Mouse (Mus musculus): ENCODE data around the gene Asrgl1.
"Not testable (repeated sequence)": the region's sequence is repeated elsewhere in the genome, so short reads cannot be mapped to it uniquely, and the experiment has no call there.

Gene Asrgl1

DNA sequence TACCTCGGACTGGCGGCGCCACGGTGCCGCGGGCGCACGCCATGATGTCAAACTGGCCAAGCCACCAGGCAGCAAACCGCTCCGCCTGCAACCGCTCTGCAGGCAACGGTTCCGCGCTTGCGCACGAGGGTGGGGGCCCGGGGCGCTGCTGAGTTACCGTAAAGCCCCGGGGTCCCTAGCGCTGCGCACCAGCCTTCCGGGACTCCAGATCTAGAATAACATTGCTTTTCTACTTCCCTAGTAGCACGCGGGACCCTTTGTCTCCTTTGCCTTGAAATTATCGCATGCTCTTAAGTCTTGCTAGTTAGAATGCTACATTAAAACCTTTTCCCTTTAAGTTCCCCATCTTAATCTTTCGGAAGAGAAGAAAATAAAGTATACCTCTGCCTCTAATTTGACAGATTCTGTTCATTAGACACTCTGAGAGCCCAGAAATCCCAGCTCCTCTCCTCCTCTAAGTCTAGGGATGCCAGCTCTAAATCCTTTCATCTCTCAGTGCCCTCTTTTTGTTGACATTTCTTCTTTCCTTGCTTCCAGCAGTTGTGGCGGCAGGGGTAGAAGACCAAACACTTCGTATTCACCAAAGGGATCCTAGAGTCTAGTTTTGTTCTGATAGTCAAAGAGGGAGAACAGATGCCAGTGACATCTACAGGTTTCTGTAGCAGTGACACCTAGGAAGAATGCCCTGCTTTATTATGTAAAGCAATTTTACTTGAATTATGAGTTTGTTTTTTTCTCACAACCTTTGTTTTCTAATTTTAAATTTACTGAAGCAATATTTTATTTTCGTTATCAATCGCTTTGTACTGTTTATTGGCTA, at the start of gene Asrgl1:
Gene Asrgl1, minus strand, starts transcription at position 125 of the 820 bp plus-strand sequence.
- peak; percentile 78 for DNase-seq (ENCODE audit: low read depth, low spot score)

DNA sequence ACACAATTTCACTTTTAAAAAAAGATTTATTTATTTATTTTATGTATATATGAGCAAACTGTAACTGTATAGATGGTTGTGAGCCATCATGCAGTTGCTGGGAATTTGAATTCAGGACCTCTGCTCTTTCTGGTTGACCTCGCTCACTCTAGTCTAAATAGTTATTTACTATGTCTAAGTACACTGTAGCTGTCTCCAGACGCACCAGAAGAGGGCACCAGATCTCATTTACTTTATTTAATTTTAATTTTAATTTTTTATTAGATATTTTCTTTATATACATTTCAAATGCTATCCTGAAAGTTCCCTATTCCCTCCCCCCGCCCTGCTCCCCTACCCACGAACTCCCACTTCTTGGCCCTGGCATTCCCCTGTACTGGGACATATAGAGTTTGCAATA, 10.8 kb upstream of the Asrgl1 start:
- no peak for DNase-seq (ENCODE audit: low read depth, low spot score)

DNA sequence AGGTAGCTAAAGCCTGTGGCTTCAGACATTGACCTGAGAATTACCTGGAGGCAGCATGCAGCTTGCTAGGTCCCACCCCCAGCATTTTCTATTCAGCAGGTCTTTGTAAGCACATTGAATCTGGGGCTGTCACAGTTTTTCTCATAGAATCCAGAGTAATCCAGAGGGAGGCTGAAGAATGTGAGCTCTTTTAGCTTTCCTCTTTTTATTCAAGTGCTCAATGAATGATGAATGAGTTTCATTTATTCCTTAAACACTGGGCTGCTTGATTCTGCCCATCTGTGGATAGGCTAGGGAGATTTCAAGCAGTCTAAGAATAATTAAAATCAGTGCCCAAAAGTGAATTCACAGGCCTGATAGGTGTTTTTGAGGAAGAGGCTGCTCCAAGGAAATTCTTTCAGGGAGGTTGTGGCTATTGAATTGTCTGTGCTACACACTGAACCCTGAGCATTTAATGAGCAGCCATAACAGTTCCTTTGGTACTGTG, 8.2 kb upstream of the Asrgl1 start:
- DNase-seq (ENCODE audit: low read depth, low spot score) = no peak

DNA sequence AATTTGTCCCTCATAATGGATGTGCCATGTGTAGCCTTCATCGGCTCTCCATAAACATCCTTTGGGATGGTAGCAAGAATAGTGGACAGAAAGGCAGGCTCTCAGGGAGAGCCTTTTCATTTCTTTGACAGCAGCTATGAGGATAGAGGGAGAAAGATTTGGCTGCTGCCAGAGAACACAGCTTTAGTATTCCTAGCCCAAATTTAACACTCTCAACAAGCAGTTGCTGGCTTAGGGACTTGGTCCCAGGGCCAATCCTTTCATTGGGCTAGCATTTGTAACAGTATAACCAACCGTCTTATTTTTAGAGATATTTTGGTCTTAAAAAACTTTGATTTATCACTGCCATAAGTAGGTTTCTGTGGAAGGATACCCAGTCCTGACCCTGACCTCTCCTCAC, 7.8 kb upstream of the Asrgl1 start:
- no peak for DNase-seq (ENCODE audit: low read depth, low spot score)

DNA sequence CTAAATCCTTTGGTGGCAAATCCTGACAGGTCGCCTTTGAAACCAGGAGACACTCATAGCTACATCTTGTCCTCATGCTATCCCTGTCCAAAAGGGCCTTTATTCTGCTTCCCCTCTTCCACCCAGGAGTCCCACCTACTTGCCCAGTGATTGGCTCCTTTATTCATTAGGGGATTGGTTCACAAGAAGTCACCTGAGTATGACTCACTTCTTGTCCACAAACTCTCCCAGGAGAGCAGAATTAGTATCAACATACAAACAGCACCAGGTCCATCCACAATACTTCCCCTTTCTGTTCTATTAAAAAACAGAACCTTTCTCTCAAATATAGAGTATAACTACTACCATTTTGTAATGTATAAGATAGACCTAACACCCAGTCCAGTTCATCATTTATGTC, 4.9 kb upstream of the Asrgl1 start:
- not testable (repeated sequence) for DNase-seq (ENCODE audit: low read depth, low spot score)

DNA sequence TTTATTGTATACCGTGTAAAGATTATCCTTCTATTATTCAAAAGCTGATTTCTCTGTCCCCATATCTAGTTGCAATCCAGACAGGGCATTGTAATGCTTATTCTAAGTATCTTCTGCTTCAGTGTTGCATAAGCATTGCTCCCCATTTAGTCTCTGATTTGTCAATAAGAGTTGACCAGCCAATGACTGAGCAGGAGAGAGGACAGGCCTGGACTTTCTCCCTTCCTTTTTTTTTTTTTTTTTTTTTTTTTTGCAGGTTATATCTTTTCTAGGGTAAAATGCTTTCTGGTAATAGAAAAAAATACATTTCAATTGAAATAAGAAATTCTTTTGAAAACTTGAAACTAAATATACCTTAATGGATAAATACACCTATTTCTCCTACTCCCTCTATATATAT, 1.7 kb upstream of the Asrgl1 start:
- DNase-seq (ENCODE audit: low read depth, low spot score) = no peak

DNA sequence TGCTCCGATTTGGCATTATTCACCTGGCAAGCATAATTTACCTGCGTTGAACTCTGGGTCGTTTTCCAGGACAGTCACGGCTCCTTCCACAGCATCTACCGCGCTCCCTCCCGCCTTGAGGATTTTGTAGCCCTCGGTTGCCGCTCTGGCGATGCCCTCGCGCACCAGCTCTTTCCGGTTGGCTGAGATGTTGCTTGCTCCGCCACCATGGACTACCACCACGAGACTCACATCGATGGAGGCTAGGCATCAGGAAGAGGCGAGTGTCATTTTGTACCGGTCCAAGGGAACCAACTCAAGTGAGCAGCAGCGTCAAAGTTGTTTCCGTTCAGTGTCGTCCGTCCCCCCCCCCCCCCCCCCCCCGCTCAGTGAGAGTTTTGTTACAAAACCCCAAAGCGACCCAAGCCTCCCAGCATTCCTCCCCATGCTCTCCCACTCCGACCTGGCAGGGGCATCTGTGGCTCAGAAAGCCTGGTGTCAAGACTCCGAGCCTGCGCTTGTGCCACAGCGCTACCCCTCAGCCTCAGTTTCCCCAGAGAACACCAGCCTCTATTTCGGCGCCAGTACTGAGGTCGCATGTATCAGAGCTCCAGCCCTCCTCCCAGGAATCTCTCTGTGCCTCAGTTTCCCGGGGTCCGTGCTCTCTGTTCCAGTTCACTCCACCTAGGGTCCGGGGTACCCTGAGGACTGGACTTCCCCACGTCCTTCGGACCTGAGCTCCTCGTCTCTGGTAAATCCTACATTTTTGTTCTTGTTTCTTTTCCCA, 507 bp downstream of the Asrgl1 start:
- no peak for DNase-seq (ENCODE audit: low read depth, low spot score)

DNA sequence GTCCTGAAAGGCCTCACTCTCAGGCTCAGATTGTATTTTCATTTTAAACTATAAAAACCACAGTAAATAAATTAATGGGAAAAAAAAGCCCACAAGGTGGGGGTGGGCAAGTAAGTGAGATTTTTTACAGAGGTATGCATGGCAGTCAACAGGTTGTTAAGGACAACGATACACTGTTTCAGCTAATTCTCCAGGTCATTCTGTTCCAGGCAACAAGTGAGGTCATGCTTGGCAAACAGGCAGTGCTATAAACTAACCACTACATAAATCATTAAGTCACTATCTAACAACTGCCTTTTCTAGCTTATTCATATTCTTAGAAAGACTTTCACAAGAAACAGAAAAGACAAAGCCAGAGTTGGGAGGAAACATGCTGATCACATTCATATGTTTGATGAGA, 5.4 kb downstream of the Asrgl1 start:
- no peak for DNase-seq (ENCODE audit: low read depth, low spot score)

DNA sequence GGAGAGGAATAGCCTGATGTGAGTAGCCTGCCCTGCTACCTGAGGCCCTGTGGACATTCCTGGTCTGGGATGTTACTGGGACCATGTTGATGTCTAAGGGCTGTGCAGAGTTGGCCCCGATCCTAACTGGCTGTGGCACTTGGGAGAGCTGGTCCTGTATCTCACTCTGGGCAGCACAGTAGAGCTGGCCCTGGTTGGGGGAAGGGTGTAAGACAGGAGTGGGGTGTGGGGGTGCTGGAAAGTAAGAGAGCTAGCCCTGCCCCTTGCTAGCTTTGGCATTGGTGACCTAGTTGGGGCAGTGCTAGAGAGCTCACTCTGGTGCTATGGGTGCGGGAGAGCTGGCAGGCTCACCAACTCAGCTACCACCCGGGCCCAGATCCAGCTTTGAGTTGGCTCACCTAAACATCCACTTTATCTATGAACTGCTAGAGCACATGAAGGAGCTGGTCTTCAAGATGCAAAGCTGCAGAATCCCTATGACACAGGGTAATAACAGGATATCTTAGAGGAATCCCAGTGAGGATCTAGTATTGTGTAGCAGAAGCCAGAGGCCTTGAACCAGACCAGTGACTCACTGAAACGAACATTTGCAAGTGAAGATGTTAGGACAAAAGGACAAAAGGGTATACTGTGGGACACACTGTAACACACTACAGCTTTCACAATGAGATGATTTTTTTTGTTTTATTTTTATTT, 6.8 kb downstream of the Asrgl1 start:
- DNase-seq (ENCODE audit: low read depth, low spot score) = no peak

DNA sequence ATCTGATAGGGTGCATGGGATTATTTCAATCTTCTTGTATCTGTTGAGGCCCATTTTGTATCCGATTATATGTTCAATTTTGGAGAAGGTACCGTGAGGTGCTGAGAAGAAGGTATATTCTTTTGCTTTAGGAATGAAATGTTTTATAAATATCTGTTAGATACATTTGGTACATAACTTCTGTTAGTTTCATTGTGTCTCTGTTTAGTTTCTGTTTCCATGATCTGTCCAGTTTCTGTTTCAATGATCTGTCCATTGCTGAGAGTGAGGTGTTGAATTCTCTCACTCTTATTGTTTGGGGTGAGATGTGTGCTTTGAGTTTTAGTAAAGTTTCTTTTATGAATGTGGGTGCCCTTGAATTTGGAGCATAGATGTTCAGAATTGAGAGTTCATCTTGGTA, 11.4 kb downstream of the Asrgl1 start:
- DNase-seq (ENCODE audit: low read depth, low spot score) = not testable (repeated sequence)

DNA sequence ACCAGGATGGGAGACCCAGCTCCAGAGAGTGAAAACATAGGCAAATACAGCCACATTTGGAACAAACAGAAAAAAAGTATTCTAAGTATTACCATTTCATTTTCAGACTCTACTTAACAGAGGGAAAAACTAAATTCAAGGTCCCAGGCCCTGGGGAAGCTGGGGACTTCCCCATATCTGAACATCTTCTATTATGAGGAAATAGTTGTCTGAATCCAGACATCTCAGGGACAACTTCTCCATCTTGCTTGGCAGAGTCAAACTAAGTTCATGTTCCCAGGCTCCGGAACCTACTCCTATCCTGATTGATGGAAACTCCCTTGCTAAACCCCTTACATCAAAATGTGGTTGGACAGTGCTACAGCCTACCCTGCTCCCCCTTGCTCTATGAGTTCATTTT, 13.0 kb downstream of the Asrgl1 start:
- DNase-seq (ENCODE audit: low read depth, low spot score) = no peak

DNA sequence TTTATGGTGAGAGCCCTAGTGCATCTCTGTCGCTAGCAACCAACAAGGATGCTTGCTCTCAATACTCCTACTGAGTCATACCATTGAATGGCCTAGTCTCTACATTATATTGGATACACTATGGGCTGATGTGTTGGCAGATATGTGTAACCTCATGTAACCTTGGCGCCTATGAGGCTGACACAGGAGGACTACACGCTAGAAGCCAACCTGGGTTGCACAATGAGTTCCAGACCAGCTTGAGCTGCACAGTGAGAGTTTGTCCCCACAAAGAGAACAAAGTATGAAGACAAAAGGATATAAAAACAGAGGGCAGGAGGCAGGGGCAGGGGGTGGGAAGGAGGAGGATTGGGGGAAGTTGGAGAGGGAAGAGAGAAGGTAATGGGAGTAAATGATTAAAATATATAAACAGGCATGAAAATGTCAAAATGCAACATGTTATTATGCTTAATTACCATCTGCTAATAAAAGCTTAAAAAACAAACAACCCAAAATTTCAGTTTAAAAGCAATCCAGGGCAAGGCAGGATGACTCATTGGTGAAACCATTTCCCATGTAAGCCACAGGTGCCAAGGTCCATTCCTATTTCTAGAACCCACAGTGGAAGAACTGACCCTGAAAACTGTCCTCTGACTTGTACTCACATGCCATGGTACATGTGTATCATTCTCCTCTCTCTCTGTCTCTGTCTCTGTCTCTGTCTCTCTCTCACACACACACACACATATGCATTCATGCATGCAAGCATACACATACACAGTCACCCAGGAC, 15.6 kb downstream of the Asrgl1 start:
- DNase-seq (ENCODE audit: low read depth, low spot score) = no peak

DNA sequence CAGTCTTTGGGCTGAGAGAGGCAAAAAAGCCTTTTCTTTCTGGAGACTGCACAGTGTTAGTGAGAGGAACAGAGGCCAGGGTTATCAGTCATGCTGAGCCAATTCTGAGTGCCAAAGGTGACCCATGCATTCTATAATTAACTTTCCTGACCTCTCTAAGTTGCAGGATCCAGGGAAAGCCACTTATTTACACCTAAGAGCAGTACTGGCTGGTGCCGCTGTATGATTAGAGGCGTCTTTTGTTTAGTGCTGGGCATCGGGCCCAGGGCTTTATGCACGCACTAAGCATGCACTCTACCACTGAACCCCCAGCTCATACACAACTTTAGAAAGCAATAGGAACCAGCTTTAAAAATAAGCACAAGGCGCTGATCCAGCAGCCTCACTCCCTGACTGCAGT, 18.2 kb downstream of the Asrgl1 start:
- no peak for DNase-seq (ENCODE audit: low read depth, low spot score)

DNA sequence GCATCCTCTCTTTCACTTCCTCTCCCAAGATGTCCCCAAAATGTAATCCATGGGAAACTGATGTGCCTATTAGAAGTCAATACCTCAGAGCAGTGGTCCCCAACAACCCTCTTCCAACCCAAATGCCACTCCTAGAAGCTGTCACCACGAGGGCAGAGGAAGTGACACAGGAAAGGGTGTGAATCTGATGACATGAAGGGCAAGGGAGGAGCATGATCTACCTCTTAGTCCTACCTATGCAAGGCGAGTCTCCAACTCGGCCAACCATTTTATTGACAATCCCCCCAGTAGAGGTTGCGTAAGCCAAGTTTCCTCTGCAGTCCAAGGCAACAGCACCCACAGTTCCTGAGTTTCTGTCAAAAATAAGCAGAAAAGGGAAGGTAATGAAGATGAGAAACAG, 19.2 kb downstream of the Asrgl1 start:
- no peak for DNase-seq (ENCODE audit: low read depth, low spot score)

DNA sequence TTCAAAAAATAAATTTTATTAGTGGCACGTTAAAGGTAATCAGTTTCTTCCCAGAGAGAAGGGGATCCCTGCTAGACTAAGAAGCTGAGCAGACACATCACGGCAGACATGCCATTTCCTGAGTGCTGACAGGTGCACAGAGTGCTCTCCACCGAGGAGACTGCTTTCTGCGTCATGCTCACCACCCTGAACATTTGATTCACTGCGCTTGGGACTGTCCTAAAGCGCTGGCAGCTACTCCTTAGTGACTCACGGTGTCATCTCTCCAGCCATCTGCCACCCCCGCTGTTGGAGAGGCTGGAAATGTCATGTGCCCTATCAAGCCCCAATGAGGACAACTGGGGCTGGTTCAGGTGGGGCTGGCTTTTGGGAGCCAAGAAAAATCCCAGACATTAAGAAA, 23.4 kb downstream of the Asrgl1 start:
- no peak for DNase-seq (ENCODE audit: low read depth, low spot score)

DNA sequence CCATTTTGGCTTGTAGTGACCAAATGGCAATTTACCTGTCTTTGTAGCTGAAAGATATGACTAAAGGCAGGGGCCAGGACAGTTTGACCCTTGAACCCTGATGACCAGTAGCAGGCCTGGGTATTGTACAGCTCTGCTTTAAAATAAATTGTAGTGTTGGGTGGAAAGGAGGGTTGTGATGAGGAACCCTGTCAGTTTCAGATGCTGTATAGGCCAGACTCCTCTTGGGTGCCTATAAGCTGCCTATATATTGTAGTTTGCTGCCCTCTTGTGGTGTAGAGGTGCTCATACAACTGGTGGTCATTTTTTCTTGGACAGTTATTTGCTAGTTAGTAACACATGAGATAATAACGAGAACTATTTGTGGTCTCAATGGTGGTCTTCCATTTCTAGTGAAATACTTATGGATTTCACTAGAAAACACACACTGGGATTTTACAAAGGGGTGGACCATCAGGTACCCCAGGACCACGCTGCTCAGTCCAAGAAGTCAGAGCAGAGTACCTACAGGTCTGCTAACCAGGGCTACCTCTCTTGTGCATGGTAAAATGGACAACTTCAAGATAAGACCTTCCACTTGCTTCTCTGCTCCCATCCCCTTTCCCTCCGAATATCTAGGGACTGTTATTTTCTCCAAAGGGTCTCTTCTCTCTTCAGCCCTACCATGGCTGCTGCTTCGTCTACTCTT, 25.1 kb downstream of the Asrgl1 start:
- DNase-seq (ENCODE audit: low read depth, low spot score) = peak; percentile 65

DNA sequence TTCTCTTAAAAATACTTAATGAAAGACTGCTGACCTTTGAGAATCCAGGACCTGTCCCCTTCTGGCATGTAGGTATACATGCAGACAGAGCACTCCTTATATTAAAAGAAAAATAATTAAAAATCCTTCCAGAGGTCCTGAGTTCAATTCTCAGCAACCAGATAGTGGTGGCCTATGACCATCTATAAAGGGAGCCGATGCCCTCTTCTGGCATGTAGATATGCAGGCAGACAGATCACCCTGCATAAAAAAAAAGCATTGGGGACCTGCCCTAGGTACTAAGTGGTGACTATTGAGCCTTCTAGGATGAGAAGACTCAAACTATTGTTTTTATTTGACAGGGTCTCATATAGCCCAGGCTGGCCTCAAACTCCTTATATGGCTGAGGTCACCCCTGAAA, 26.9 kb downstream of the Asrgl1 start:
- DNase-seq (ENCODE audit: low read depth, low spot score) = no peak

DNA sequence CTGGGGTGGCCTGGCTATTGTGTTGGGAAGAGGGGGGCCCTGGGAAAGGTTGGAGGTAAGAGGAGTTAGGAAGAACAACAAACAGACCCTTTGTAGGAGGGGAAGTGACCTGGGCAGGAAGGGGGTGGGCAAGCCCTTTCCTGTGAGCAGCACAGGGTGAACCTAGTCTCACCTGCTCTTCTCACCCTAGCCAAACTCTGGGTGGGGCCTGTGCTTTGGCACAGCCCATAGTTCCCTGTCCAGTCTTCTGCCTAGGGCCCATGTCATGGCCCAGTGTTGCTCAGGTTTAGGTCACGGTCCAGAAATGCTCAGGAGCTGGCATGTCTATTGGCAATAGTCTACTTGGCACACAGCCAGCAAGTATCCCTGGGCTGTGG, 28.1 kb downstream of the Asrgl1 start:
- DNase-seq (ENCODE audit: low read depth, low spot score) = no peak

DNA sequence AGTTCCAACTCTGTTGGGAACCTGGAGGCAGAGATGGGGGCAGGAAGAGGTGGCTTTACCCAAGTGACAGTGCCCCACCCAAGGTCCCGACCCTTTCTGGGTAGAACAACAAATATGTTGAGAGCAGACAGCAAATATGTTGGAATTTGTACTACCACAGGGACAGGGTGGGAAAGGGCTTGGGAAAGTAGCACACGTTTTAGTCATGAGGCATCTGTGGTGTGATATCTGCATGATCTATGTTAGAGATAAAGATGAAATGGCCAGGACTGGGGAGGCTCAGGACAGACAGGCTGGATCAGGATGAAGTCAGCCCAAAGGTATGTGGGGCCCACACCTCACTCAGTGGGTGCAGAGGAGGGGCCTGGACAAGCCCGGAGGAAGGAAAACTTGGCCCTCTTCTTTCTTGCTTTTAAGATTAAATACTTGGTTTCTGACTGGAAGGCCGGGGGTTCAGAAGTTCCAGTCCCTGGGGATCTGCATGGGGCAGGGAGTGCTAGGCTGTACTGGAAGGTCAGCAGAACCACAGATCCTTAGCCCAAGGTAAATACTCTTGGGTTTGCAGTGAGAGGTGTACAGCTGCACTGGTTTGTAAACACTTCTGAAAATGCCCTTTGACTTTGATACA, 28.6 kb downstream of the Asrgl1 start:
- no peak for DNase-seq (ENCODE audit: low read depth, low spot score)

DNA sequence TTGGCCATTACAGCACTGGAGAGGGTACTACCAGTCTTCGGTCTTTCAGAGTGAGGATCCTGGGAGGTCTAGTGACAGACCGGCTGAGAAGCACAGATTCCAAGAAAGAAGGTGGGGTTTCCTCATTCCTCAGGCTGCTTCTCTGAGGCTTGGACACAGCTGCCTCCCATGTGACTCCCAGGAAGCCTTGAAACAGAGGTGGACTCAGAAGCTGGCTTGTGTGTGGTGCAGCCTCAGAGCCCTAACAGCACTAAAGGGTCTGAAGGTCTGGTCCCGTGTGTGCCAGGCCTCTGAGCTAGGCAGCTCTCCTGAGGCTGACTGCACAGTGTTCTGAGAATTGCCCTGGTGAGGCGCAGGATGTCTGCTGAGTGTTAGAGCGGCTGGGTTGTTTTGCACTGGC, 29.3 kb downstream of the Asrgl1 start:
- no peak for DNase-seq (ENCODE audit: low read depth, low spot score)
